Mouse (Mus musculus) heart, postnatal 0 days (tissue): ENCODE measurements around the gene Trip6.

Experiments used
- CTCF ChIP-seq: IDR thresholded peaks from 2 replicates; pipeline ENCODE4 v1.5.1; 2016; ENCODE audit warnings: antibody characterized with exemption, control low read depth, low read depth
- EP300 ChIP-seq: IDR thresholded peaks from 2 replicates; pipeline ENCODE4 v1.6.1; 2016; ENCODE audit warnings: antibody characterized with exemption, low read depth

DNA sequence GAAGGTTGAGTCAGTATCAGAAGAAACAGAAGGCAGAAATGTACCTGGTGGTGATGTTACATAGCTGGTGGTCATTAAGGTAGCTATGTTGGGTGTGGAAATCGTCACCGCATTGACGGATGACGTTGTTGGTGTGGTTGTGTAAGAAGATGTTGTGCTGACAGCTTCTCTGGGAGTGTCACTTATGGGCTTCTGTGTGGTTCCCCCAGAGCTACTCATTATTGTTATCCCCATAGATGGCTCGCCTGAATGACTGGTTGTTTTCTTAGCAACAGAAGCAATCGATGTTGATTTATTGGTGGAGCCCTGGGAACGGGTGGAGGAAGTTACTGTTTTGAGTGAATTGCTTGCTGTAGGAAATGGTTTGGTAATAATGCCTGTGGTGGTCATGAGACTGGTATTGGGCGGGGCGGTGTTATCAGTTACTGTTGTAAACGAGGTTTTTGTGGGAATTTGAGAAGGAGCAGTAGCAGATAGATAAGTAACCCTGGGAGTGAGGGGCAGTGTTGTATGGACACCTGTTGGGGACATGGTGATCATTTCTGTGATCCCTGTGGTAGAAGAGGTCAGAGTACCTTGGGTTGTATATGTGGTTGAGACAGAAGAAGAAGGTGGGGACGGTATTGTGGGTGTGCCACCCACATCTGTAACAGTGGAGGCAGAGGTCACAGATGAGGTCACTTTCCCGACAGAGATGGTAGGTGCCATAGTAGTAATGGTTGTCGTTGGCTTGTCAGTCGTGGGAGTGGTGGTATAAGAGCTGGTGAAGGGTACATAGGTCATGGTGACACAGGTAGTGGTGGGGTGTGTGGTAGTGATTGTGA, 50.1 kb downstream of the Trip6 start:
- TF ChIP-seq CTCF (no peak), EP300 (no peak)
